Mouse (Mus musculus) small intestine, adult 2 months (tissue): ENCODE measurements around the gene Dcakd.

Experiments used
- CTCF ChIP-seq: fragments of 200-500 bp; IDR thresholded peaks from 2 replicates; pipeline ENCODE4 v1.5.1; 2012; ENCODE audit warnings: low read depth, mild to moderate bottlenecking, control low read depth, inconsistent platforms, low read length, moderate library complexity, mixed read lengths; ENCODE audit not compliant: insufficient replicate concordance, insufficient read length; ENCODE audit errors: extremely low read depth
- POLR2A ChIP-seq: fragments of 200-500 bp; IDR thresholded peaks from 2 replicates; pipeline ENCODE4 v1.6.1; 2012; ENCODE audit warnings: low read depth, mild to moderate bottlenecking, control low read depth, inconsistent platforms, low read length, moderate library complexity

- TF ChIP-seq CTCF (no peak), POLR2A (no peak)
Measured at GRCm38 (mm10) chr11:103003210-103003609, 24.9 kb downstream of the Dcakd start.
